Comparison of ENCODE assay signal across 11 mouse cellular contexts in the genomic region with DNA sequence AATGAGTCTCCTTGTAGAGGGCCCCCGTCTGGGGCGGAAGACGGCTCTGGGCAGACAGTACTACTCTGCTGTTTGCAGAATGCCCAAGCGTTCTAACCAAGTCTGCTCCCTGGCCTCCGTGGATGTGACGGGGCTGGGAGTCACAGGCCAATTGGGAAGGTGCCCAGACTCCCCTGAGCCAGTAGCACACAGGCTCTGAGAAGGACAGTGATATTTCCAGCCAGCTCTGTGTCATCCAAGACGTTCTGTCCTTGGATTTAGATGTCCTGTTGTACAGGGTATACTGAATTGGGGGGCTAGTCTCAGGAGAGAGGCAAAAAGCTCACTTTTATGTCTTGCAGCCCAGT. TPM values are rescaled to one million over a fixed set of nuclear protein-coding genes. Genes with fewer than 3 reads are reported as not detected.
DNase-seq lines count a peak whose midpoint lies in the region; ATAC-seq lines count a peak whose summit lies in the region.
"Had no signal": no experiment of that assay in that cellular context is flagged by ENCODE, and none has a peak within 500 bp of the region (broad histone marks: within the 10 kb centered on the region; RNA-seq: fewer than 3 reads in every experiment).

No protein-coding gene starts in this region.

- H3K4me3 ChIP-seq in hindbrain, embryonic 10.5 days, result no peak overlapping the region
- H3K4me3 ChIP-seq in hindbrain, embryonic 11.5 days (ENCODE audit: low read depth, low read length), result no peak overlapping the region
- H3K4me3 ChIP-seq in heart, embryonic 13.5 days, result no peak overlapping the region

- 42% methylated on average over 7 of the region's 7 CpGs for WGBS in hindbrain, embryonic 10.5 days
- 40% methylated on average over 7 of the region's 7 CpGs for WGBS in hindbrain, embryonic 11.5 days
- WGBS in heart, embryonic 13.5 days, result 46% methylated on average over 7 of the region's 7 CpGs

- peaks cover 18% of the 10 kb centered on the region; the same call in 1 of the 2 replicates for H3K27me3 ChIP-seq in hindbrain, embryonic 10.5 days (ENCODE audit: insufficient read depth, poor library complexity, severe bottlenecking)
- no peaks in the 10 kb centered on the region for H3K27me3 ChIP-seq in hindbrain, embryonic 11.5 days (ENCODE audit: control insufficient read depth, insufficient read depth, low read length)
- H3K27me3 ChIP-seq in heart, embryonic 13.5 days (replicated peaks), result 0 out of 2 replicates have a peak, but pooled peaks cover 1% of the 10 kb centered on the region

- H3K4me1 ChIP-seq in hindbrain, embryonic 10.5 days (replicated peaks), result peaks cover 50% of the 10 kb centered on the region
- peaks cover 8% of the 10 kb centered on the region for H3K4me1 ChIP-seq in hindbrain, embryonic 11.5 days (replicated peaks; ENCODE audit: control insufficient read depth, insufficient read depth, low read length)
- H3K4me1 ChIP-seq in heart, embryonic 13.5 days, result peaks cover 38% of the 10 kb centered on the region

- no peak for ATAC-seq in hindbrain, embryonic 11.5 days (ENCODE audit: low FRiP score)
- ATAC-seq in heart, embryonic 13.5 days (ENCODE audit: extremely low read depth, insufficient number of reproducible peaks, low FRiP score, low TSS enrichment), result no peak
- no peak for ATAC-seq in activated CD4-positive, CD25-positive, alpha-beta regulatory T cell, adult 4 months

- no peak overlapping the region for H3K4me2 ChIP-seq in hindbrain, embryonic 11.5 days (replicated peaks; ENCODE audit: low read depth, low read length)
- no peak overlapping the region for H3K4me2 ChIP-seq in heart, embryonic 13.5 days

- H3K27ac ChIP-seq in hindbrain, embryonic 10.5 days, result peak overlapping the region; percentile 84
- H3K27ac ChIP-seq in hindbrain, embryonic 11.5 days (ENCODE audit: low read depth, low read length), result no peak overlapping the region; the same call in 1 of the 2 replicates
- no peak overlapping the region for H3K27ac ChIP-seq in heart, embryonic 13.5 days (replicated peaks)

- no peaks in the 10 kb centered on the region for H3K9me3 ChIP-seq in hindbrain, embryonic 10.5 days
- no peaks in the 10 kb centered on the region for H3K9me3 ChIP-seq in hindbrain, embryonic 11.5 days (ENCODE audit: control insufficient read depth, low read length)
- no peaks in the 10 kb centered on the region for H3K9me3 ChIP-seq in heart, embryonic 13.5 days

- no peak overlapping the region for H3K9ac ChIP-seq in hindbrain, embryonic 11.5 days (ENCODE audit: low read depth, low read length)
- H3K9ac ChIP-seq in heart, embryonic 13.5 days, result 0 out of 2 replicates have a peak overlapping the region, but pooled peaks have one; percentile 28

- peaks cover 30% of the 10 kb centered on the region for H3K36me3 ChIP-seq in hindbrain, embryonic 10.5 days
- no peaks in the 10 kb centered on the region for H3K36me3 ChIP-seq in hindbrain, embryonic 11.5 days (ENCODE audit: control insufficient read depth, insufficient read depth, low read length)
- H3K36me3 ChIP-seq in heart, embryonic 13.5 days, result peaks cover 14% of the 10 kb centered on the region

- DNase-seq in hindbrain, embryonic 10.5 days (ENCODE audit: low spot score), result no peak
- DNase-seq in hindbrain, embryonic 11.5 days (ENCODE audit: low spot score), result no peak
- peak; percentile 10 for DNase-seq in 3T3-L1 (ENCODE audit: low read depth, low spot score)
- peak; percentile 83 for DNase-seq in adrenal gland, postnatal 14 days
- no peak for DNase-seq in thymus, postnatal 36 days
- DNase-seq in cerebellum, adult 9-11 months, result no peak
- DNase-seq: cerebellum, postnatal 36 days; kidney, adult 18-20 months; right cerebral cortex, postnatal 4 days had no signal

RNA-seq across cellular contexts. Expression of gene Kif26a, which starts 36.6 kb away (rescaled TPM):
- 2.7 and 3.1 TPM in 2 replicates for polyA plus RNA-seq in hindbrain, embryonic 10.5 days (2016; fragmentation: Nextera tagmentation; extraction: Ambion mirVana)
- 2.0 and 2.2 TPM in 2 replicates for polyA plus RNA-seq in hindbrain, embryonic 11.5 days (2014; fragmentation: Nextera tagmentation; extraction: Ambion mirVana)
- 12.8 and 15.4 TPM in 2 replicates for total RNA-seq in adrenal gland, postnatal 14 days (2021)
- 1.6 TPM in 2 replicates for polyA plus RNA-seq in heart, embryonic 13.5 days (2015; fragmentation: Nextera tagmentation; extraction: Ambion mirVana)
- polyA plus RNA-seq in activated CD4-positive, CD25-positive, alpha-beta regulatory T cell, adult 4 months (2017; shearing (Covaris generic)), result not detected

Comparison
In these comparisons a context has a peak if more than half of its experiments do, and no peak if none do; other contexts are left out.
1. DNase-seq: peak in 3T3-L1 (single experiment) and adrenal gland, postnatal 14 days (single experiment); none in hindbrain, embryonic 10.5 days (single experiment), hindbrain, embryonic 11.5 days (single experiment), thymus, postnatal 36 days (0 of 2) and cerebellum, adult 9-11 months (single experiment).